Mouse (Mus musculus) midbrain, postnatal 0 days (tissue): ENCODE results near the gene Rbfox2. TPM values are rescaled to one million over a fixed set of nuclear protein-coding genes. Genes with fewer than 3 reads are reported as not detected.

Experiments used
- ATAC-seq: fragments of 200-750 bp; cut with Nextera tagmentation; 2 replicates; pipeline ENCODE4 v1.8.0; 2017; ENCODE audit warnings: moderate number of reproducible peaks, mild to moderate bottlenecking, moderate TSS enrichment, moderate library complexity; ENCODE audit not compliant: low FRiP score
- DNase-seq: peaks from one replicate; pipeline ENCODE4 v3.0.0-alpha.2; 2015; ENCODE audit warnings: low spot score
- H3K27ac ChIP-seq: fragments of 300-500 bp; sonication (generic); 2 replicates; pipeline ENCODE4 v1.5.1; 2014; ENCODE audit warnings: low read depth, mild to moderate bottlenecking, low read length, mixed read lengths
- H3K27me3 ChIP-seq: fragments of 300-500 bp; sonication (generic); 2 replicates; pipeline ENCODE4 v1.6.1; 2014; ENCODE audit warnings: low read length, control low read depth, mixed read lengths; ENCODE audit not compliant: insufficient read depth
- H3K36me3 ChIP-seq: fragments of 300-500 bp; sonication (generic); 2 replicates; pipeline ENCODE4 v1.6.1; 2014; ENCODE audit warnings: low read length, control low read depth, mixed read lengths; ENCODE audit not compliant: insufficient read depth
- H3K4me1 ChIP-seq: fragments of 300-500 bp; sonication (generic); 2 replicates; pipeline ENCODE4 v1.6.1; 2014; ENCODE audit warnings: mild to moderate bottlenecking, control low read depth, antibody characterized with exemption, low read length, mixed read lengths; ENCODE audit not compliant: insufficient read depth
- H3K4me2 ChIP-seq: fragments of 300-500 bp; sonication (generic); 2 replicates; pipeline ENCODE4 v1.6.1; 2014; ENCODE audit warnings: low read depth, mild to moderate bottlenecking, low read length, mixed read lengths; ENCODE audit not compliant: poor library complexity, severe bottlenecking
- H3K4me3 ChIP-seq: fragments of 300-500 bp; sonication (generic); 2 replicates; pipeline ENCODE4 v1.5.1; 2014; ENCODE audit warnings: low read depth, mild to moderate bottlenecking, low read length, moderate library complexity
- H3K9ac ChIP-seq: fragments of 300-500 bp; sonication (generic); replicated peaks from 2 replicates; pipeline ENCODE4 v1.6.1; 2014; ENCODE audit warnings: mild to moderate bottlenecking, low read length, moderate library complexity, mixed read lengths; ENCODE audit not compliant: poor library complexity, severe bottlenecking
- H3K9me3 ChIP-seq: fragments of 300-500 bp; sonication (generic); 2 replicates; pipeline ENCODE4 v1.6.1; 2016; ENCODE audit warnings: low read length, control low read depth
- CTCF ChIP-seq: IDR thresholded peaks from 2 replicates; pipeline ENCODE4 v1.5.1; 2016; ENCODE audit warnings: antibody characterized with exemption, mild to moderate bottlenecking
- WGBS: fragments of 180-500 bp; shearing (Covaris S2); extraction: QIAGEN DNeasy Blood & Tissue Kit; methylation state at CpG from one replicate; pipeline ENCODE4 v1.1.7; 2014; 5-methylcytosine and 5-hydroxymethylcytosine counted together
- polyA plus RNA-seq: library from polyadenylated mRNA; unstranded; fragments of >200 nt; fragmentation: Nextera tagmentation; extraction: Ambion mirVana; gene quantifications from 2 replicates; pipeline ENCODE4 v1.2.1, GENCODE M21; 2015
- total RNA-seq: library from RNA; depleted of rRNA; stranded (reverse); fragments of >200 nt; gene quantifications from 2 replicates; pipeline ENCODE4 v1.2.3, GENCODE M21; 2014

Rbfox2 gene
- total and polyA plus RNA-seq, 2 experiments from 2014 or later: 96.6 to 360 TPM

- no peak for TF ChIP-seq CTCF
- 1% methylated on average over 3 of the region's 3 CpGs for WGBS
- H3K36me3 ChIP-seq: no peaks in the 10 kb centered on the region
- DNase-seq: no peak
- H3K4me1 ChIP-seq: peaks cover 12% of the 10 kb centered on the region
- H3K4me3 ChIP-seq: peak overlapping the region; percentile 60
- H3K27me3 ChIP-seq: no peaks in the 10 kb centered on the region
- peak overlapping the region; percentile 76 for H3K27ac ChIP-seq
- H3K9me3 ChIP-seq: no peaks in the 10 kb centered on the region
- ATAC-seq: no peak
- H3K9ac ChIP-seq: peak overlapping the region; percentile 60
- H3K4me2 ChIP-seq: peak overlapping the region; percentile 65
Observed at GRCm38 (mm10) chr15:77150424-77150841, 156.4 kb downstream of the Rbfox2 start.

GRCm38 (mm10) chr15:77150000-77150399 lies 156.8 kb downstream of the Rbfox2 start:
- Histone ChIP-seq H3K27ac (peak overlapping the region; percentile 76; the same call in 1 of the 2 replicates), H3K9ac (peak overlapping the region; percentile 60), H3K4me2 (peak overlapping the region; percentile 65), H3K27me3 (no peaks in the 10 kb centered on the region), H3K4me3 (peak overlapping the region; percentile 60), H3K4me1 (peaks cover 12% of the 10 kb centered on the region), H3K36me3 (no peaks in the 10 kb centered on the region), H3K9me3 (no peaks in the 10 kb centered on the region)
- DNase-seq (no peak), ATAC-seq (no peak)
- 9% methylated on average over 3 of the region's 3 CpGs for WGBS
- TF ChIP-seq CTCF: no peak

- H3K4me1 ChIP-seq: peaks cover 12% of the 10 kb centered on the region
- H3K4me2 ChIP-seq: peak overlapping the region; percentile 65
- ATAC-seq (no peak), DNase-seq (no peak)
- no peak for TF ChIP-seq CTCF
- H3K9ac ChIP-seq: peak overlapping the region; percentile 60; the same call in 1 of the 2 replicates
- H3K27me3 ChIP-seq: no peaks in the 10 kb centered on the region
- WGBS: 61% methylated on average over 3 of the region's 3 CpGs
- H3K9me3 ChIP-seq: no peaks in the 10 kb centered on the region
- H3K27ac ChIP-seq: peak overlapping the region; percentile 76; the same call in 1 of the 2 replicates
- H3K4me3 ChIP-seq: peak overlapping the region; percentile 60
- no peaks in the 10 kb centered on the region for H3K36me3 ChIP-seq
Observed at GRCm38 (mm10) chr15:77149551-77149950, 157.3 kb downstream of the Rbfox2 start.

- H3K4me3 ChIP-seq: no peak overlapping the region
- DNase-seq (no peak), ATAC-seq (no peak)
- H3K36me3 ChIP-seq: no peaks in the 10 kb centered on the region
- no peak for TF ChIP-seq CTCF
- H3K9ac ChIP-seq: no peak overlapping the region
- H3K27me3 ChIP-seq: no peaks in the 10 kb centered on the region
- 89% methylated on average over 4 of the region's 4 CpGs for WGBS
- H3K9me3 ChIP-seq: no peaks in the 10 kb centered on the region
- H3K27ac ChIP-seq: no peak overlapping the region
- H3K4me2 ChIP-seq: no peak overlapping the region
- peaks cover 19% of the 10 kb centered on the region for H3K4me1 ChIP-seq
Observed at GRCm38 (mm10) chr15:77146942-77147341, 159.9 kb downstream of the Rbfox2 start.

GRCm38 (mm10) chr15:77144960-77145359 lies 161.8 kb downstream of the Rbfox2 start:
- Histone ChIP-seq H3K9ac (no peak overlapping the region), H3K27ac (no peak overlapping the region), H3K4me2 (no peak overlapping the region), H3K9me3 (no peaks in the 10 kb centered on the region), H3K27me3 (no peaks in the 10 kb centered on the region), H3K4me1 (peaks cover 19% of the 10 kb centered on the region), H3K36me3 (no peaks in the 10 kb centered on the region), H3K4me3 (no peak overlapping the region)
- no peak for DNase-seq
- TF ChIP-seq CTCF: no peak
- ATAC-seq: no peak
- WGBS: 91% methylated on average over 1 of the region's 1 CpGs

GRCm38 (mm10) chr15:77142787-77143186 lies 164.0 kb downstream of the Rbfox2 start:
- no peak for ATAC-seq
- H3K4me1 ChIP-seq: peaks cover 7% of the 10 kb centered on the region; the same call in 1 of the 2 replicates
- 84% methylated on average over 5 of the region's 5 CpGs for WGBS
- TF ChIP-seq CTCF: no peak
- no peak overlapping the region for H3K9ac ChIP-seq
- DNase-seq: no peak
- no peak overlapping the region for H3K4me3 ChIP-seq
- H3K36me3 ChIP-seq: no peaks in the 10 kb centered on the region
- H3K4me2 ChIP-seq: no peak overlapping the region
- no peak overlapping the region for H3K27ac ChIP-seq
- no peaks in the 10 kb centered on the region for H3K9me3 ChIP-seq
- no peaks in the 10 kb centered on the region for H3K27me3 ChIP-seq
